Mouse (Mus musculus) kidney, embryonic 14.5 days (tissue): Measurements from ENCODE around the gene Casp2. TPM values are rescaled to one million over a fixed set of nuclear protein-coding genes. Genes with fewer than 3 reads are reported as not detected.

Source experiments
- ATAC-seq: fragments of 200-750 bp; cut with Nextera tagmentation; 2 replicates; pipeline ENCODE4 v1.8.0; 2017; ENCODE audit warnings: moderate number of reproducible peaks, mild to moderate bottlenecking, moderate TSS enrichment, moderate library complexity; ENCODE audit not compliant: low FRiP score, low TSS enrichment
- H3K27ac ChIP-seq: fragments of 300-500 bp; sonication (generic); 2 replicates; pipeline ENCODE4 v1.5.1; 2014; ENCODE audit warnings: low read depth, mild to moderate bottlenecking, low read length, moderate library complexity, mixed read lengths
- H3K27me3 ChIP-seq: fragments of 300-500 bp; sonication (generic); 2 replicates; pipeline ENCODE4 v1.6.1; 2014; ENCODE audit warnings: mild to moderate bottlenecking, low read length; ENCODE audit not compliant: control insufficient read depth, insufficient read depth
- H3K36me3 ChIP-seq: fragments of 300-500 bp; sonication (generic); 2 replicates; pipeline ENCODE4 v1.6.1; 2014; ENCODE audit warnings: low read length, mixed read lengths; ENCODE audit not compliant: control insufficient read depth, insufficient read depth
- H3K4me1 ChIP-seq: fragments of 300-500 bp; sonication (generic); 2 replicates; pipeline ENCODE4 v1.6.1; 2014; ENCODE audit warnings: low read length, mixed read lengths; ENCODE audit not compliant: control insufficient read depth, insufficient read depth
- H3K4me2 ChIP-seq: fragments of 300-500 bp; sonication (generic); replicated peaks from 2 replicates; pipeline ENCODE4 v1.6.1; 2014; ENCODE audit warnings: low read depth, mild to moderate bottlenecking, low read length
- H3K4me3 ChIP-seq: fragments of 300-500 bp; sonication (generic); 2 replicates; pipeline ENCODE4 v1.5.1; 2014; ENCODE audit warnings: mild to moderate bottlenecking, low read length
- H3K9ac ChIP-seq: fragments of 300-500 bp; sonication (generic); 2 replicates; pipeline ENCODE4 v1.6.1; 2014; ENCODE audit warnings: low read depth, mild to moderate bottlenecking, low read length, moderate library complexity
- H3K9me3 ChIP-seq: fragments of 300-500 bp; sonication (generic); 2 replicates; pipeline ENCODE4 v1.6.1; 2016; ENCODE audit warnings: low read length; ENCODE audit not compliant: control insufficient read depth
- WGBS: fragments of 180-500 bp; shearing (Covaris S2); extraction: QIAGEN DNeasy Blood & Tissue Kit; methylation state at CpG from one replicate; pipeline ENCODE4 v1.1.7; 2014; 5-methylcytosine and 5-hydroxymethylcytosine counted together
- polyA plus RNA-seq: library from polyadenylated mRNA; unstranded; fragments of >200 nt; fragmentation: Nextera tagmentation; extraction: Ambion mirVana; gene quantifications from 2 replicates; pipeline ENCODE4 v1.2.1, GENCODE M21; 2014

Casp2 gene
- polyA plus RNA-seq, 1 experiment from 2014 or later = 66.5 TPM

- 4% methylated on average over 7 of the region's 7 CpGs for WGBS
- Histone ChIP-seq H3K4me2 (peak overlapping the region; percentile 100), H3K36me3 (no peaks in the 10 kb centered on the region), H3K4me1 (0 out of 2 replicates have a peak, but pooled peaks cover 11% of the 10 kb centered on the region), H3K9me3 (no peaks in the 10 kb centered on the region), H3K27me3 (peaks cover 30% of the 10 kb centered on the region), H3K9ac (no peak overlapping the region), H3K4me3 (peak overlapping the region; percentile 64), H3K27ac (no peak overlapping the region)
- no peak for ATAC-seq
These were observed 60.5 kb downstream of the Casp2 start for GRCm38 (mm10) chr6:42325268-42325609.

GRCm38 (mm10) chr6:42326509-42326908, 61.7 kb downstream of the Casp2 start:
- Histone ChIP-seq H3K27ac (no peak overlapping the region), H3K27me3 (peaks cover 30% of the 10 kb centered on the region), H3K4me3 (no peak overlapping the region), H3K4me2 (no peak overlapping the region), H3K9me3 (no peaks in the 10 kb centered on the region), H3K4me1 (0 out of 2 replicates have a peak, but pooled peaks cover 11% of the 10 kb centered on the region), H3K9ac (no peak overlapping the region), H3K36me3 (no peaks in the 10 kb centered on the region)
- no peak for ATAC-seq
- 85% methylated on average over 3 of the region's 3 CpGs for WGBS

GRCm38 (mm10) chr6:42328757-42329156, 64.0 kb downstream of the Casp2 start:
- Histone ChIP-seq H3K9me3 (no peaks in the 10 kb centered on the region), H3K27ac (no peak overlapping the region), H3K4me3 (no peak overlapping the region), H3K4me1 (0 out of 2 replicates have a peak, but pooled peaks cover 5% of the 10 kb centered on the region), H3K4me2 (no peak overlapping the region), H3K36me3 (no peaks in the 10 kb centered on the region), H3K27me3 (peaks cover 9% of the 10 kb centered on the region), H3K9ac (no peak overlapping the region)
- WGBS = 75% methylated on average over 3 of the region's 3 CpGs
- ATAC-seq = no peak

GRCm38 (mm10) chr6:42330216-42330615, 65.4 kb downstream of the Casp2 start:
- Histone ChIP-seq H3K36me3 (no peaks in the 10 kb centered on the region), H3K4me2 (no peak overlapping the region), H3K4me1 (no peaks in the 10 kb centered on the region), H3K9me3 (no peaks in the 10 kb centered on the region), H3K9ac (no peak overlapping the region), H3K4me3 (no peak overlapping the region), H3K27me3 (no peaks in the 10 kb centered on the region), H3K27ac (no peak overlapping the region)
- 71% methylated on average over 3 of the region's 3 CpGs for WGBS
- ATAC-seq = no peak

- no peak for ATAC-seq
- WGBS = 89% methylated on average over 3 of the region's 3 CpGs
- Histone ChIP-seq H3K27ac (no peak overlapping the region), H3K4me2 (no peak overlapping the region), H3K9me3 (no peaks in the 10 kb centered on the region), H3K36me3 (no peaks in the 10 kb centered on the region), H3K4me3 (no peak overlapping the region), H3K4me1 (no peaks in the 10 kb centered on the region), H3K9ac (no peak overlapping the region), H3K27me3 (no peaks in the 10 kb centered on the region)
These were observed 66.2 kb downstream of the Casp2 start for GRCm38 (mm10) chr6:42330946-42331345.

Other genes with a start within 250 kb of the Casp2 start
- not detected in 2 replicates for gene Sva, start 226.6 kb upstream of the Casp2 start, polyA plus RNA-seq
- not detected in 2 replicates for gene Tas2r139, start 124.0 kb upstream of the Casp2 start, polyA plus RNA-seq
- not detected in 2 replicates for gene Tas2r144, start 49.7 kb upstream of the Casp2 start, polyA plus RNA-seq
- gene Gstk1, start 19.1 kb upstream of the Casp2 start, polyA plus RNA-seq = 33.3 and 37.2 TPM in 2 replicates
- 2.6 and 3.0 TPM in 2 replicates for gene Tmem139, start 3.0 kb upstream of the Casp2 start, polyA plus RNA-seq
- 0.20 TPM in 2 replicates for gene Clcn1, start 21.7 kb downstream of the Casp2 start, polyA plus RNA-seq
- gene Fam131b, start 59.7 kb downstream of the Casp2 start, polyA plus RNA-seq = 0.05 and 0.11 TPM in 2 replicates
- gene Zyx, start 84.6 kb downstream of the Casp2 start, polyA plus RNA-seq = 87.0 and 118 TPM in 2 replicates
- 3.1 and 3.3 TPM in 2 replicates for gene Epha1, start 108.3 kb downstream of the Casp2 start, polyA plus RNA-seq
- not detected in 2 replicates for gene Tas2r143, start 135.3 kb downstream of the Casp2 start, polyA plus RNA-seq
- not detected in 2 replicates for gene Tas2r135, start 140.4 kb downstream of the Casp2 start, polyA plus RNA-seq
- not detected in 2 replicates for gene Tas2r126, start 169.6 kb downstream of the Casp2 start, polyA plus RNA-seq
- not detected in 2 replicates for gene Olfr458, start 200.2 kb downstream of the Casp2 start, polyA plus RNA-seq
- gene Olfr457, start 211.3 kb downstream of the Casp2 start, polyA plus RNA-seq = 0.14 TPM in 1 of 2 replicates, not detected in the other
- gene Olfr456, start 222.2 kb downstream of the Casp2 start, polyA plus RNA-seq = not detected in 2 replicates